Mouse (Mus musculus) limb, embryonic 14.5 days (tissue): Measurements from ENCODE around the gene Egln2. TPM values are rescaled to one million over a fixed set of nuclear protein-coding genes. Genes with fewer than 3 reads are reported as not detected.

ENCODE experiments used
- ATAC-seq: fragments of 200-750 bp; cut with Nextera tagmentation; 2 replicates; pipeline ENCODE4 v1.8.0; 2017; ENCODE audit warnings: low read depth, moderate number of reproducible peaks, moderate TSS enrichment; ENCODE audit not compliant: low FRiP score
- DNase-seq: peaks from one replicate; pipeline ENCODE4 v3.0.0-alpha.2; 2015; ENCODE audit warnings: low spot score
- H3K27ac ChIP-seq: fragments of 300-500 bp; sonication (generic); replicated peaks from 2 replicates; pipeline ENCODE4 v1.5.1; 2014; ENCODE audit warnings: low read depth, mild to moderate bottlenecking, low read length, moderate library complexity, mixed read lengths
- H3K27me3 ChIP-seq: fragments of 300-500 bp; sonication (generic); 2 replicates; pipeline ENCODE4 v1.6.1; 2014; ENCODE audit warnings: low read length, mixed read lengths; ENCODE audit not compliant: control insufficient read depth, insufficient read depth
- H3K36me3 ChIP-seq: fragments of 300-500 bp; sonication (generic); 2 replicates; pipeline ENCODE4 v1.6.1; 2014; ENCODE audit warnings: mild to moderate bottlenecking, low read length, moderate library complexity, mixed read lengths; ENCODE audit not compliant: control insufficient read depth, insufficient read depth
- H3K4me1 ChIP-seq: fragments of 300-500 bp; sonication (generic); 2 replicates; pipeline ENCODE4 v1.6.1; 2014; ENCODE audit warnings: antibody characterized with exemption, low read length, mixed read lengths; ENCODE audit not compliant: control insufficient read depth, insufficient read depth
- H3K4me2 ChIP-seq: fragments of 300-500 bp; sonication (generic); replicated peaks from 2 replicates; pipeline ENCODE4 v1.6.1; 2014; ENCODE audit warnings: low read depth, mild to moderate bottlenecking, low read length, moderate library complexity; ENCODE audit not compliant: severe bottlenecking
- H3K4me3 ChIP-seq: fragments of 300-500 bp; sonication (generic); replicated peaks from 2 replicates; pipeline ENCODE4 v1.5.1; 2014; ENCODE audit warnings: low read length
- H3K9ac ChIP-seq: fragments of 300-500 bp; sonication (generic); 2 replicates; pipeline ENCODE4 v1.6.1; 2014; ENCODE audit warnings: mild to moderate bottlenecking, low read depth, low read length, moderate library complexity; ENCODE audit not compliant: severe bottlenecking
- H3K9me3 ChIP-seq: fragments of 300-500 bp; sonication (generic); 2 replicates; pipeline ENCODE4 v1.6.1; 2016; ENCODE audit warnings: low read length; ENCODE audit not compliant: control insufficient read depth
- POLR2A ChIP-seq: fragments of 200-500 bp; IDR thresholded peaks from 2 replicates; pipeline ENCODE4 v1.8.0; 2012; ENCODE audit warnings: inconsistent platforms, mild to moderate bottlenecking, moderate library complexity, borderline replicate concordance; ENCODE audit not compliant: insufficient read depth, insufficient read length; ENCODE audit errors: extremely low read depth
- WGBS: fragments of 180-500 bp; shearing (Covaris S2); extraction: QIAGEN DNeasy Blood & Tissue Kit; methylation state at CpG from one replicate; pipeline ENCODE4 v1.1.7; 2014; 5-methylcytosine and 5-hydroxymethylcytosine counted together
- polyA plus RNA-seq, 2 experiments: library from polyadenylated mRNA; depleted of rRNA in 1 of 2; stranded (reverse) in 1 of 2; unstranded in 1 of 2; fragments of >200 nt; fragmentation: Nextera tagmentation in 1 of 2; extraction: Ambion mirVana in 1 of 2; gene quantifications; 2 replicates each; pipeline versions ENCODE4 v1.2.1 to v1.2.3; 2012 to 2014

The Egln2 gene
- polyA plus RNA-seq, 2 experiments: 41.9 to 88.3 TPM

DNA sequence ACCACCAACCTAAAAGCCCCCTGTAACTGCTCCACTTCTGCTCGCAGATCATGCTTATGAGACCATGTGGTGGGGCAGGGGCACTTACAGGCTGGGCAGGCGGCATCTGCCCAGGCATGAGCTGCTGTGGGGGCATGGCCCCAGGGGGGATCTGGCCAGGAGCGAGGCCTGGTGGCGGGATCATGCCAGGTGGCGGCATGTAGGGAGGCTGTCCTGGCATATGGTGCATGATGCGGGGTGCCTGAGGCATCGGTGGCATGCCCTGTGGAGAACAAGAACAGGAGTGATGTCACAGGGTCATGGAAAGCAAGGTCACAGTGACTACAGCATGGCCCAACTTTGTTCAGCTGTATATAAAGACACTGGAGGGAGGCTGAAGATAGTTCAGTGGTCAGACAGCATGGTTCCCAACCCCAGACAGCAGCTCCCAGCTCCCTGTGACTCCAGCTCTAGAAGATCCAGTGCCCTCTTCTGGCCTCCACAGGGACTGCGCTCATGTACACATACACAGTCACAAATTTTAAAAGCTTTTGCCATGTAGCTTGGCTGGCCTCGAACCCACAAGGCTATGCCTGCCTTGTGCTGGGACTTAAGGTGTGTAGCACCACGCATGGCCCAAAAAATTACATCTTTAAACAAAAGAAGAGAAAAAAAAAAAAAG is 22.8 kb upstream of the Egln2 start:
- ATAC-seq (no peak), DNase-seq (no peak)
- 99% methylated on average over 10 of the region's 10 CpGs for WGBS
- Histone ChIP-seq H3K4me1 (peaks cover 6% of the 10 kb centered on the region), H3K4me2 (no peak overlapping the region), H3K36me3 (peaks cover 96% of the 10 kb centered on the region), H3K9me3 (no peaks in the 10 kb centered on the region), H3K27me3 (no peaks in the 10 kb centered on the region), H3K4me3 (no peak overlapping the region), H3K27ac (no peak overlapping the region), H3K9ac (no peak overlapping the region)
- no peak for TF ChIP-seq POLR2A

DNA sequence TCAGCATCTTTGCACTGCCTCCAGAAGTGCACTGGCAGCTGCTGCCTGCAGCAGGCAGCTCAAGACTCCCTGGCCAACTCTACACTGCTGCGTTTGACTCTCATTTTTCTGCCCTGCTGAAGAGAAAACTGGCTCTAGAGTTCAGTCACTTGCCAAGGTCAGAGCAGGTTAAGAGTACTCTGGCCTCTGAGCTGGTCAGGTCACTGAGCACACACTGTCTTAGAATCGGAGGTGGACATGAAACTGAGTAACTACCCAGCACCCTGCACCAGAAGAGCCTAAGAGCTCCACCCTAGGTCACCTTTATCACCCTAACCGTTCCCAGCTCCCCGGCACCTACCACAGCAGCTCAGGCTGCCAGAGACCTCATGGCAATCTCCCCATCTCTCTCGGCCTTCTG is 19.4 kb upstream of the Egln2 start:
- WGBS: 94% methylated on average over 5 of the region's 5 CpGs
- no peaks in the 10 kb centered on the region for H3K9me3 ChIP-seq
- H3K27me3 ChIP-seq: no peaks in the 10 kb centered on the region
- H3K36me3 ChIP-seq: peaks cover 73% of the 10 kb centered on the region
- no peak overlapping the region for H3K4me2 ChIP-seq
- DNase-seq: no peak
- no peak overlapping the region for H3K4me3 ChIP-seq
- H3K27ac ChIP-seq: no peak overlapping the region
- H3K9ac ChIP-seq: no peak overlapping the region
- ATAC-seq: no peak
- H3K4me1 ChIP-seq: no peaks in the 10 kb centered on the region
- no peak for TF ChIP-seq POLR2A

DNA sequence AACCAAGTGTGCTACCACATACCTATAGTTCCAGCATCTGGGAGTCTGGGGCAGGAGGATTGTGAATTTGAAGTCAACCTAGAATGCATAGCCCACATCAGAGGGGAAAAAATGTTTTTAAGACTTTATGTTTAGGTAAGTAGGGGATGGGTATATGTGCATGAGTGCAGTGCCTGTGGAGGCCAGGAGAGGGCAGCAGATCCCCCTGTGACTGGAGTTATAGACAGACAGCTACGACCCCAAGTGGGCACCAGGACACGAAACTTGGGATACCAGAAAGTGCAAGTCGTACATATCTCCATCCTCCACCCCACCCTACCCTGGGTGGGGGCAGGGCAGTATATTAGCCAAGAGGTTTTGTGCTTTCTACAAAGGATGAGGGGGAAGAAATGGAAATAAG is 18.4 kb upstream of the Egln2 start:
- DNase-seq: no peak
- Histone ChIP-seq H3K4me2 (no peak overlapping the region), H3K36me3 (peaks cover 63% of the 10 kb centered on the region), H3K27me3 (no peaks in the 10 kb centered on the region), H3K27ac (no peak overlapping the region), H3K9me3 (no peaks in the 10 kb centered on the region), H3K9ac (no peak overlapping the region), H3K4me1 (peaks cover under 1% of the 10 kb centered on the region; the same call in 1 of the 2 replicates), H3K4me3 (no peak overlapping the region)
- 66% methylated on average over 3 of the region's 3 CpGs for WGBS
- no peak for TF ChIP-seq POLR2A
- no peak for ATAC-seq

DNA sequence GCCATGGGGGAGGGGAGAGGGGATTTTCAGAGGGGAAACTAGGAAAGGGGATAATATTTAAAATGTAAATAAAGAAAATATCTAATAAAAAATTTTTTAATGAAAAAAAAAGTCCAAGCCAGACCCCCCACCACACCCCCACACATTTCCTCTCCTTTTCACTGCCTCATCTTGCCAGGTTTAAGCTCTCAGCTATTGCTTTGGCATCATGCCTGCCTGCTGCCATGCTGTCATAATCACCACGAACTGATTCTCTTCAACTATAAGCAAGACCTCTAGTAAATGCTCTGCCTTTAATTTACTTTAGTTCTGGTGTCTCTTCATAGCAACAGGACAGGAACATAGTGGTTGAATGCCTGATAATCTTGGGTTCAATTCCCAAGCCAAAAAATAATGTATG is 15.9 kb upstream of the Egln2 start:
- Histone ChIP-seq H3K36me3 (peaks cover 38% of the 10 kb centered on the region), H3K4me3 (no peak overlapping the region), H3K9me3 (no peaks in the 10 kb centered on the region), H3K4me2 (no peak overlapping the region), H3K4me1 (peaks cover 14% of the 10 kb centered on the region), H3K9ac (no peak overlapping the region), H3K27ac (no peak overlapping the region), H3K27me3 (no peaks in the 10 kb centered on the region)
- DNase-seq (no peak), ATAC-seq (no peak)
- WGBS: 85% methylated on average over 1 of the region's 1 CpGs
- no peak for TF ChIP-seq POLR2A

DNA sequence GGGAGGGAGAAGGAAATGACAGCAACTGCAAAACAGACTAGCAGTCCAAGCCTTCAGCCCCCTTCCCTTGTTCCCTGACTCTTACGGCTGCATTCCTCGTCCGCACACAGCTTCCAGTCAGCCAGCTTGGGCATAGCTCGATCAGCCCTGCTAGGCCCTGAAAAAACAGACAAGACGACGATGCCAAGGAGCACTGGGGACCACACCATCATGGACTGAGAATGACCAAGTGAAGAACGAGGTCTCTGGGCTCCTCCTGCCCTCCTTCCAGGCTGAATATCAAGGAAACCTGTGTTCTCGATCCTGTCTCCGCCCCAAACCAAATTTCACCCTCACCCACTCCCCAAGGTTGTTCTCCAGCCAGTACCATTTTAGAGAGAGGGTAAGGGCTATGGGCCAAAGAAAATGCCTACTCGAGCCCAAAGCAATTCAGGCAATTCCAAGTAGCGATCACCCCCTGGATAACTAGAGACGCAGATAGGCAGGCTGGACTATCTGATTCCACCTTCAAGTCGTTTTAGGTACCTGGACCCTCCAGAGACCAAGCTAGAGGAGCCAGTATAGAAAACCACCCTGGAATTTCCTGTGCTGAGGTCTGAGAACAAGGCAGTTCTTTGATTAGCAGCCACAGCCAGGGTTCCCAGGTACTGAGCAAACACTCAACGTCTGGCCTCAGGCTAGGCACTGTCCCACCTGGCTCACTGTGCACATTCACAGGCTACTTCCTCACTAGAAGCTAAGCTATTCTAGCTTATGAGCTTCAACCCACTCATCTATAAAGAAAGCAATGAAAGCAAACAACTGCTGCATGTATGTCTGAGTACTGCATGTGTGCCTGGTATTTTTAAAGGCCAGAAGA is 14.5 kb upstream of the Egln2 start, which contains the start of the genes Gm21983 and Mia:
TSS of gene Gm21983 (minus strand) at position 250 of the 859 bp plus-strand sequence.
TSS of gene Mia (minus strand) at position 321 of the 859 bp plus-strand sequence.
- H3K4me1 ChIP-seq: peaks cover 14% of the 10 kb centered on the region
- peak; percentile 26 for DNase-seq
- H3K9me3 ChIP-seq: no peaks in the 10 kb centered on the region
- peak within 1 kb of the TSS; percentile 52 for H3K9ac ChIP-seq
- TF ChIP-seq POLR2A: no peak
- H3K27me3 ChIP-seq: no peaks in the 10 kb centered on the region
- peak within 1 kb of the TSS; percentile 56 for H3K4me2 ChIP-seq
- WGBS: 58% methylated on average over 14 of the region's 14 CpGs
- H3K4me3 ChIP-seq: peak within 1 kb of the TSS; percentile 63
- H3K36me3 ChIP-seq: peaks cover 25% of the 10 kb centered on the region
- peak within 1 kb of the TSS; percentile 90 for H3K27ac ChIP-seq
- ATAC-seq: no peak
